Mouse (Mus musculus) heart, embryonic 16.5 days (tissue): ENCODE results near the gene Ifngr2. TPM values are rescaled to one million over a fixed set of nuclear protein-coding genes. Genes with fewer than 3 reads are reported as not detected.

Source experiments
- ATAC-seq: fragments of 200-750 bp; cut with Nextera tagmentation; replicated peaks from 2 replicates; pipeline ENCODE4 v1.8.0; 2017; ENCODE audit warnings: moderate number of reproducible peaks; ENCODE audit not compliant: insufficient read depth, low FRiP score; ENCODE audit errors: extremely low read depth
- H3K27ac ChIP-seq: fragments of 300-500 bp; sonication (generic); 2 replicates; pipeline ENCODE4 v1.5.1; 2014; ENCODE audit warnings: mild to moderate bottlenecking, low read length, control low read depth, moderate library complexity
- H3K27me3 ChIP-seq: fragments of 300-500 bp; sonication (generic); 2 replicates; pipeline ENCODE4 v1.6.1; 2014; ENCODE audit warnings: low read length, mixed read lengths; ENCODE audit not compliant: control insufficient read depth, insufficient read depth
- H3K36me3 ChIP-seq: fragments of 300-500 bp; sonication (generic); 2 replicates; pipeline ENCODE4 v1.6.1; 2014; ENCODE audit not compliant: control insufficient read depth, insufficient read depth
- H3K4me1 ChIP-seq: fragments of 300-500 bp; sonication (generic); 2 replicates; pipeline ENCODE4 v1.6.1; 2014; ENCODE audit warnings: low read length, mixed read lengths; ENCODE audit not compliant: control insufficient read depth, insufficient read depth
- H3K4me2 ChIP-seq: fragments of 300-500 bp; sonication (generic); 2 replicates; pipeline ENCODE4 v1.6.1; 2014; ENCODE audit warnings: low read depth, mild to moderate bottlenecking, control low read depth, low read length
- H3K4me3 ChIP-seq: fragments of 300-500 bp; sonication (generic); 2 replicates; pipeline ENCODE4 v1.5.1; 2014; ENCODE audit warnings: mild to moderate bottlenecking, control low read depth, low read length
- H3K9ac ChIP-seq: fragments of 300-500 bp; sonication (generic); 2 replicates; pipeline ENCODE4 v1.6.1; 2014; ENCODE audit warnings: low read length, control low read depth
- H3K9me3 ChIP-seq: fragments of 300-500 bp; sonication (generic); replicated peaks from 2 replicates; pipeline ENCODE4 v1.6.1; 2016; ENCODE audit warnings: low read length; ENCODE audit not compliant: control insufficient read depth
- WGBS: fragments of 180-500 bp; shearing (Covaris S2); extraction: QIAGEN DNeasy Blood & Tissue Kit; methylation state at CpG from one replicate; pipeline ENCODE4 v1.1.7; 2014; 5-methylcytosine and 5-hydroxymethylcytosine counted together
- polyA plus RNA-seq: library from polyadenylated mRNA; unstranded; fragments of >200 nt; fragmentation: Nextera tagmentation; extraction: Ambion mirVana; gene quantifications from 2 replicates; pipeline ENCODE4 v1.2.1, GENCODE M21; 2015

The Ifngr2 gene
- polyA plus RNA-seq, 1 experiment from 2014 or later: 134 TPM

- H3K36me3 ChIP-seq: no peaks in the 10 kb centered on the region
- H3K4me3 ChIP-seq: no peak overlapping the region
- no peak for ATAC-seq
- peak overlapping the region; percentile 49 for H3K4me2 ChIP-seq
- peak overlapping the region; percentile 91 for H3K27ac ChIP-seq
- 56% methylated on average over 2 of the region's 2 CpGs for WGBS
- peak overlapping the region; percentile 59 for H3K9ac ChIP-seq
- H3K27me3 ChIP-seq: no peaks in the 10 kb centered on the region
- no peaks in the 10 kb centered on the region for H3K9me3 ChIP-seq
- H3K4me1 ChIP-seq: peaks cover 42% of the 10 kb centered on the region
Observed at GRCm38 (mm10) chr16:91532429-91532828, 14.4 kb upstream of the Ifngr2 start.

DNA sequence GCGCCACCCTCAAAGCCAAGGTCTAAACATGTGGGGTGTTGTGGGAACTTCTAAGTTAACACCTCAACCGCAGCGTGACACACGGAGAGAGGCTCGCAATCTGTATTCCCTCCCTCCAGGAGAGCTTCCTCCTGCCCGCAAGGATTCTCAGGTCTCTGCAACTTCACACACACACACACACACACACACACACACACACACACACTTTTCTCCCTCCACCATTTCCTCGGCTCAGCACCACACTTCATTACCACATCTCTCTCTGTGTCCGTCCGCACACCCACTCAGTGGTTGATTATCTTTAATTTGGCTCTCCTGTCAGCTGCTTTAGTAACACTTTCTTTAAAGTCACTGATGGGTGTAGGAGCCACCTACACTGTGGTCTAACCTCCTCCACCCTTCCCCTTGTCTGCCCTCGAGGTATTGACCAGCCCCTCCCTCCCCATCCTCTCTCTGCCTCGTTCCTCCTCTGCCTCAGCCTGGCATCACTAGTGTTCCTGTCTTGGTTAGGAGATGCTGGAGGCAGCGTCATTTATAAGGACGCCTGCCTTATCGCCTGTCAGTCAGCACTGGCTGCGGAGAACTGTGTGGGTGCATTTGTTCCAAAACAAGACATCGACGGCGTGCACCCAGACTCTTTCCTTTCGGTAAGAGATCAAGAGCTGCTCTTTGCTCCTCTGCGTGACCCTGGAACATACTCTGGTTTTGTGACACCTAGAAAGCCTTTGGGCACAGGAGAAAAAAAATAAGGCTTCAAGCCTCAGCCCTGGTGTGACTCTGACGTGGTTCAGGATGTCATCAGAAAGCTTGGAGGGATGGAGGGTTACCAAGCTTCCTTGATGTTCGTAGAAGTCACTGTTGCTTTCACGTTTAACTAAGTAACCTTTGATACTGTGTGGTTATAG is 13.5 kb upstream of the Ifngr2 start:
- no peak overlapping the region for H3K4me3 ChIP-seq
- H3K9me3 ChIP-seq: no peaks in the 10 kb centered on the region
- H3K4me2 ChIP-seq: peak overlapping the region; percentile 33
- no peaks in the 10 kb centered on the region for H3K36me3 ChIP-seq
- ATAC-seq: no peak
- WGBS: 34% methylated on average over 23 of the region's 23 CpGs
- H3K9ac ChIP-seq: peak overlapping the region; percentile 38
- peak overlapping the region; percentile 39 for H3K27ac ChIP-seq
- peaks cover 43% of the 10 kb centered on the region for H3K4me1 ChIP-seq
- no peaks in the 10 kb centered on the region for H3K27me3 ChIP-seq

- no peak overlapping the region for H3K4me2 ChIP-seq
- no peak overlapping the region for H3K27ac ChIP-seq
- H3K9me3 ChIP-seq: no peaks in the 10 kb centered on the region
- H3K36me3 ChIP-seq: no peaks in the 10 kb centered on the region
- H3K4me3 ChIP-seq: no peak overlapping the region
- no peaks in the 10 kb centered on the region for H3K27me3 ChIP-seq
- no peak for ATAC-seq
- WGBS: 48% methylated on average over 13 of the region's 13 CpGs
- no peak overlapping the region for H3K9ac ChIP-seq
- H3K4me1 ChIP-seq: peaks cover 48% of the 10 kb centered on the region
Observed at GRCm38 (mm10) chr16:91534477-91534876, 12.4 kb upstream of the Ifngr2 start.

DNA sequence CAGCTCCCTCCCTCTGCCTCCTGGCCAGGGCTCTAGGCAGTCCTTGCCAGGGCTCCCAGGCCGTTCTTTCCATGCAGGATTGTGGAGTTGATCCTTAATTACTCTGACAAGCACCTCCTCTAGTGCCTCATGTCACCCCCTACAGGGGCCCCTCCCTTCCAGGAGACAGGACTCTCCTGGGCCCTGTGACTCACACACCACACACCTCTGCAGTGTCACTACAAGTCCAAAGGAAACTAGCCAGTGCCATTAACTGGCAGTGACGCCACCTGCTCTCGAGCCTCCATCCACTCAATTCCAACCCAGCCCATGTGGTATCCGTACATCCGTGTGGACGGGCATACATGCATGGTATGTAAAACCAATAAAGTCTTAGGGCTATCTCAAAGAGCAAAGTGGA is 12.0 kb upstream of the Ifngr2 start:
- H3K9me3 ChIP-seq: no peaks in the 10 kb centered on the region
- ATAC-seq: no peak
- H3K4me1 ChIP-seq: peaks cover 48% of the 10 kb centered on the region

GRCm38 (mm10) chr16:91536372-91536771 is 10.5 kb upstream of the Ifngr2 start:
- H3K9me3 ChIP-seq: no peaks in the 10 kb centered on the region
- no peak overlapping the region for H3K9ac ChIP-seq
- no peaks in the 10 kb centered on the region for H3K36me3 ChIP-seq
- peaks cover 46% of the 10 kb centered on the region for H3K4me1 ChIP-seq
- no peaks in the 10 kb centered on the region for H3K27me3 ChIP-seq
- no peak overlapping the region for H3K4me2 ChIP-seq
- no peak for ATAC-seq
- no peak overlapping the region for H3K27ac ChIP-seq
- no peak overlapping the region for H3K4me3 ChIP-seq
- 91% methylated on average over 6 of the region's 6 CpGs for WGBS

More for the DNA sequence above, 12.0 kb upstream of the Ifngr2 start:
- Histone ChIP-seq H3K4me2 (no peak overlapping the region), H3K27me3 (no peaks in the 10 kb centered on the region), H3K4me3 (no peak overlapping the region), H3K36me3 (no peaks in the 10 kb centered on the region), H3K9ac (no peak overlapping the region), H3K27ac (no peak overlapping the region)
- WGBS: 67% methylated on average over 6 of the region's 6 CpGs

DNA sequence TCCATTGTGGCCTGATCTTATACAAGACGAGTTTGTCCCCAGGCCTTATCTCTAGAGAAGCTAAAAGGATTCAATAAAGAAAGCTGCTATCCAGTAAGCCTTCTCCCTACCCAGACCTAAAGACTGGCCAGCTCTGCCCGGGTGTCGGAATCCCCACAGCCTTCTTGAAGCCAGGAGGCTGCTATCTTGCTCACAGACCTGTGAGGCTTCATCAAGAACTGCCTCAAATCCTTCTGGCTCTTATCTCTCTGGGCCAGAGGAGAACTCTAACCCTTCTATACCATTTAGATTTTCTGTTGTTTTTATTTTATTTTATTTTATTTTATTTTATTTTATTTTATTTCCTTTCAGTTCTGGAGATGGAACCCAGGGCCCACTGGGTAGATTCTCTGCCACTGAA is 9.8 kb upstream of the Ifngr2 start:
- Histone ChIP-seq H3K27ac (no peak overlapping the region), H3K4me3 (no peak overlapping the region), H3K9ac (no peak overlapping the region), H3K4me2 (no peak overlapping the region), H3K36me3 (no peaks in the 10 kb centered on the region), H3K9me3 (no peaks in the 10 kb centered on the region), H3K27me3 (no peaks in the 10 kb centered on the region), H3K4me1 (peaks cover 51% of the 10 kb centered on the region)
- 58% methylated on average over 3 of the region's 3 CpGs for WGBS
- no peak for ATAC-seq

DNA sequence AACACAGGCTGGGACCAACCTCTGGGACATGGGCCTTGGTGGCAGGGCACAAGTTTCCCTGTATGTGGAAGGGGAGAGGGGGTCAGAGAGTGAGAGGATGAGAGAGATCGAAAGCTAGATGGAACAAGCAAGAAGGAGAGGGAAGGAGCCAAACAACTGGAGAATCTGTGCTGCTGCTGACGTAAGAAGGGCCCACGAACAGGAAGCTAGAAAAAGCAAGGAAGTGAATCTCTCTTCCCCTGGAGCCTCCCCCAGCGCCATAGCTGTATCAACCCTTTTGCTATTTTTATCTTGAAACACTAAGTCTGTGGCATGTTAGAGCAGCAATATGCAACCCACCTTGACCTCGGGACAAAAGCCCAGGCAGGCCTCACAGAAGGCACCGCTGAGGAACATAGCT is 8.8 kb upstream of the Ifngr2 start:
- no peak overlapping the region for H3K4me3 ChIP-seq
- no peaks in the 10 kb centered on the region for H3K36me3 ChIP-seq
- no peaks in the 10 kb centered on the region for H3K27me3 ChIP-seq
- H3K9me3 ChIP-seq: no peaks in the 10 kb centered on the region
- peak overlapping the region; percentile 73 for H3K27ac ChIP-seq
- 0 out of 2 replicates have a peak overlapping the region, but pooled peaks have one; percentile 23 for H3K9ac ChIP-seq
- 24% methylated on average over 6 of the region's 6 CpGs for WGBS
- H3K4me1 ChIP-seq: peaks cover 41% of the 10 kb centered on the region
- ATAC-seq: no peak
- no peak overlapping the region for H3K4me2 ChIP-seq

- WGBS: 44% methylated on average over 9 of the region's 9 CpGs
- Histone ChIP-seq H3K9ac (0 out of 2 replicates have a peak overlapping the region, but pooled peaks have one; percentile 23), H3K4me2 (no peak overlapping the region), H3K36me3 (no peaks in the 10 kb centered on the region), H3K27ac (peak overlapping the region; percentile 73), H3K4me1 (peaks cover 37% of the 10 kb centered on the region), H3K4me3 (no peak overlapping the region), H3K9me3 (no peaks in the 10 kb centered on the region), H3K27me3 (no peaks in the 10 kb centered on the region)
- ATAC-seq: no peak
Observed at GRCm38 (mm10) chr16:91538513-91538912, 8.4 kb upstream of the Ifngr2 start.

DNA sequence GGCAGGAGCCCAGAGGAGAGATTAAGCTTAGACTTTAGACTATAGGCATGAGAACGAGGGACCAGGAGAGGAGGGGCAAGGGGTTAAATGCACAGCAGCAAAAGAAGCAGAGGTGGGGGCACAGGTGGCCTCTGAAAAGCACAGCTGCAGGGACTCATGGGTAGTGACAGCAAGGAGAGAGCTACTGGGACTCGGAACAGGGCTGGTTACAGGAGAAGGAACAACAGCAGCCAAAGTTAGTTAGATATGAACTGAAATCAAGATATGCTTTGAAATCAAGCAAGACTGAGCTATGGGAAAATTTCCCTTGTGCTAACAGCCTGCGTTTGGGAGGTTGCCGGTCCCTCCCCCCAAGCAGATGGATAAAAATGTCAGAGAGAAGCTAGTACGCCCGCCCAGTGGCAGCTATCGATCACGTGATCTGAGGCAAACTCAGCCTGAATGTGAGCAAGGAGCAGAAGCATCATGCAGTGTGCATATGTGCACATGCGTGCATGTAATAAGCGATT is 5.2 kb upstream of the Ifngr2 start:
- Histone ChIP-seq H3K4me1 (peaks cover 47% of the 10 kb centered on the region), H3K9ac (peak overlapping the region; percentile 20; the same call in 1 of the 2 replicates), H3K9me3 (no peaks in the 10 kb centered on the region), H3K27me3 (no peaks in the 10 kb centered on the region), H3K4me2 (peak overlapping the region; percentile 44), H3K4me3 (no peak overlapping the region), H3K36me3 (no peaks in the 10 kb centered on the region), H3K27ac (peak overlapping the region; percentile 69)
- ATAC-seq: peak; percentile 38; the same call in 1 of the 2 replicates
- WGBS: 31% methylated on average over 10 of the region's 10 CpGs
